Mouse (Mus musculus): Measurements from ENCODE around the gene Msantd2.
A peak's percentile ranks its signal among the peaks of the same experiment; 100 is the strongest.

DNA sequence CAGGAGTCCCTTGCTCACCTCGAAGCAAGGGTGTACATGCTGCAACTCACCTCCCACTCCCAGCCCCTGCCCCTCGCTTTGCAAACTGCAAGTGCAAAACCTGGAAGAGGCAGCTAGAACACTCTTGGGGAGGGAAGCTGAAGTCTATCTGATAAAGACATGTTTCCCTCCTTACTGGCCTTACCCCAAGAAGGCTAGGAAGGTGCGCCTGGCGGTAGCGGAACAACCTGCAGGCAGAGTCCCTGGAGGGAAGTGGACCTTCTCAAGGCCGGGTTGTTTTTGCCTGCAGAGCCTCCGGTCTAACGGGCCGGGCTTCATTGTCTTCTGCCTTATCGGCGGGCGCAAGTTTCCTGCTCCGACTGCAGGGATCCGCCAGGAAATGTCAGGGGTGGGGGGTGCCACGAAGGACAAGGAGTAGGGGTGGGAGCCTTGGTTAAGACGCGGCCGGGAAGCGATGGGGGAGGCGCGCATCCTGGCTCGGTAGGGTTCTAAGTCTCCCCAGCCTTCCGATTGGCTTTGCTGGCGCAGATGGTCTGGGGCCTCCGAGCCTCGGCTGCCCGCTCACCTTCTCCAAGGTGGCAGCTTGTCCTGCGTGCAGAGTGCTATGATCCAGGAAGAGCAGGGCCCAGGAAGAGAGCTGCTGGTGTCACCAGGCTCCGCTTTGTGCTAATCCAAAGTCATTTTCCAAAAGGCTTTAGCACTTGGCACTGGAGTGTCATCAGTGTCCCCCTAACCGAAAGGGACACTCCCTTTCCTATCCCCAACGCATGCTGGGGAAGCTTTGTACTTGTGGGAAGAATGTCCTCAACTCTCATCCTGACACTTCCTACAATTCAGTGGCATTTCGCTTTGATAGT, 41.1 kb downstream of the Msantd2 start:
- TF ChIP-seq EP300 (optimal IDR thresholded peaks at IDR 0.05) (peak; percentile 67), CTCF (IDR thresholded peaks at IDR 0.05; ENCODE audit: low read depth) (peak; percentile 60)

Measured in stomach, postnatal 0 days (tissue).